Mouse (Mus musculus): ENCODE measurements around the gene Fam160b1.

- TF ChIP-seq EP300 (IDR thresholded peaks at IDR 0.05; ENCODE audit: low read depth) = no peak
- no peak for TF ChIP-seq CTCF (IDR thresholded peaks at IDR 0.05; ENCODE audit: low read depth)
Observed at GRCm38 (mm10) chr19:57335135-57335534, 25.3 kb upstream of the Fam160b1 start.
